Mouse (Mus musculus) forebrain, embryonic 13.5 days (tissue): ENCODE data around the gene Plin2. TPM values are rescaled to one million over a fixed set of nuclear protein-coding genes. Genes with fewer than 3 reads are reported as not detected.
"Not testable (repeated sequence)": the region's sequence is repeated elsewhere in the genome, so short reads cannot be mapped to it uniquely, and the experiment has no call there.

Experiments
- ATAC-seq: fragments of 200-750 bp; cut with Nextera tagmentation; 2 replicates; pipeline ENCODE4 v1.8.0; 2017
- H3K27ac ChIP-seq: fragments of 300-500 bp; sonication (generic); 2 replicates; pipeline ENCODE4 v1.5.1; 2015; ENCODE audit warnings: inconsistent platforms, mild to moderate bottlenecking, moderate library complexity
- H3K27me3 ChIP-seq: fragments of 300-500 bp; sonication (generic); 2 replicates; pipeline ENCODE4 v1.6.1; 2015; ENCODE audit warnings: mild to moderate bottlenecking, inconsistent platforms
- H3K36me3 ChIP-seq: fragments of 300-500 bp; sonication (generic); 2 replicates; pipeline ENCODE4 v1.6.1; 2015; ENCODE audit warnings: mild to moderate bottlenecking, inconsistent platforms; ENCODE audit not compliant: poor library complexity, severe bottlenecking
- H3K4me1 ChIP-seq: fragments of 300-500 bp; sonication (generic); 2 replicates; pipeline ENCODE4 v1.6.1; 2015; ENCODE audit warnings: inconsistent platforms
- H3K4me2 ChIP-seq: fragments of 300-500 bp; sonication (generic); 2 replicates; pipeline ENCODE4 v1.6.1; 2015; ENCODE audit warnings: inconsistent platforms, mild to moderate bottlenecking, moderate library complexity
- H3K4me3 ChIP-seq: fragments of 300-500 bp; sonication (generic); 2 replicates; pipeline ENCODE4 v1.5.1; 2015; ENCODE audit warnings: mild to moderate bottlenecking, inconsistent platforms
- H3K9ac ChIP-seq: fragments of 300-500 bp; sonication (generic); 2 replicates; pipeline ENCODE4 v1.6.1; 2015; ENCODE audit warnings: mild to moderate bottlenecking, inconsistent platforms
- H3K9me3 ChIP-seq: fragments of 300-500 bp; sonication (generic); replicated peaks from 2 replicates; pipeline ENCODE4 v1.6.1; 2016; ENCODE audit warnings: inconsistent platforms
- WGBS: fragments of 180-500 bp; shearing (Covaris S2); methylation state at CpG from one replicate; pipeline ENCODE4 v1.1.7; 2015; 5-methylcytosine and 5-hydroxymethylcytosine counted together
- polyA plus RNA-seq: library from polyadenylated mRNA; unstranded; fragments of >200 nt; fragmentation: Nextera tagmentation; extraction: Ambion mirVana; gene quantifications from 2 replicates; pipeline ENCODE4 v1.2.1, GENCODE M21; 2015

Plin2 gene
- polyA plus RNA-seq, 1 experiment from 2014 or later: 39.5 TPM

DNA sequence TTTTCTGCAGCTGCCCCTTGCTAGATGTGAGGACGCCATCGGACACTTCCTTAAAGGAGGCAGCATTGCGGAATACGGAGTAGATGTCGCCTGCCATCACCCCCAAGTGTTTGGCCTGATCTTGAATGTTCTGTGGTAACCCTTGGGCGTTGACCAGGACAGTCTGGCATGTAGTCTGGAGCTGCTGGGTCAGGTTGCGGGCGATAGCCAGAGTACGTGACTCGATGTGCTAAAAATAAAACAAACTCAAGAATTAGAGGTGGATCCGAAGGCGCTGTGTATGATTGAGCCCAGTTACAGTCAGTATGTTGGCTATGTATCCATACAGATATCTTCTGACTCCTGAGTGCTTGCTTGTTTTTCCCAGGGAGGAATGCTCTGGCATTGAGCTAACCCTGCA is 12.7 kb downstream of the Plin2 start:
- Histone ChIP-seq H3K4me3 (no peak overlapping the region), H3K9me3 (no peaks in the 10 kb centered on the region), H3K36me3 (peaks cover 60% of the 10 kb centered on the region), H3K27me3 (no peaks in the 10 kb centered on the region), H3K9ac (no peak overlapping the region), H3K4me1 (no peaks in the 10 kb centered on the region), H3K27ac (no peak overlapping the region), H3K4me2 (no peak overlapping the region)
- 94% methylated on average over 12 of the region's 12 CpGs for WGBS
- ATAC-seq: no peak

DNA sequence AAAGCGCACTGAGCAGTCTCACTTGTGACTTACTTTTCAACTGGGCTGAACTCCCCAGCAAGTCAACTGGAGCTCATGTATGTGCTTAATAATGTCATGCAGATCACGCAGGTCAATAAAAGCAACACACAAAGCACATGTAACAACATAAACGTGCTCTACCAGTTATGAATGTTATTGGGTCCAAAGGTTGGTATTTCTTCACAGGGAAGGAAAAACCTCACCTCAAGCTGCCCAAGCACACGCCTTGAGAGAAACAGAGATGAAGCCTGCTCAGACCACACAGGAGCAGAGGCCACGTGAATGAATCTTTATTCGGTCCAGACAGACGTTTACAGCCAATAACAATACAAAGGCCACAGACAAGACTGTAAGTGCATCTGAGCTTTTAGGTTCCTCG is 13.4 kb downstream of the Plin2 start:
- H3K9me3 ChIP-seq, H3K4me1 ChIP-seq, H3K4me2 ChIP-seq, ATAC-seq, H3K27me3 ChIP-seq, H3K9ac ChIP-seq, H3K27ac ChIP-seq, H3K4me3 ChIP-seq: not testable (repeated sequence)
- 95% methylated on average over 8 of the region's 8 CpGs for WGBS
- H3K36me3 ChIP-seq: peaks cover 54% of the 10 kb centered on the region

DNA sequence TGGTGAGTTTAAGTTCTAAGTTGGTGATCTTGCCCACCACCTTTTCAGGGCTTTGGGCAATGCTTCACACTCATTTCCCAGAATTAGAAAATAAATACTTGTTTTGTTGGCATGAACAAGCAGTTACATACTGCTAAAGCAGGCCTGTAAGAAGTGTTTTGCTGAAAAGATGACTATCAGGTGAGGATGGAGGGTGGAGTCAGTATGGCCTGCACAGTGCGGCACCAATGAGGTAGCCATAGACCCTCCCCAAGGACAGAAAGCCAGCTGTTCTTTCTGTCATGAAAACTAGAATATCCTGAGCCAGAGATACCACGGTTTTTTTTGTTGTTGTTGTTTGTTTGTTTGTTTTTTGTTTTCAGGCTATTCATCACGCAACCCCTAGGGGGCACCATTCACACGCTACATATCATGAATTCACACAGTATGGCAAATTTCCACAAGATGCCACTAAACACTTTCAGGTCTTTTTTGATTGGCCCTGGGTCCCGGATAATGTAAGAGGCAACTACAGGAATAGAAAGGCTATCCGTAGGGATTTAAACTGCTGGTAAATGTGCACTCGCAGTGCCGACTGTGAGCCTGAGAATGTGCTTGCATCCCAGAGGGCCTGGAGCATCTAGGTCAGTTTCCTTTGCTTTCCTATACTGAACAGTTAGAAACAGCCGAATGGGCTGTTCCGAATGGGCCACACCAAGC is 18.0 kb downstream of the Plin2 start:
- 76% methylated on average over 10 of the region's 10 CpGs for WGBS
- Histone ChIP-seq H3K27ac (no peak overlapping the region), H3K4me1 (no peaks in the 10 kb centered on the region), H3K4me2 (no peak overlapping the region), H3K4me3 (no peak overlapping the region), H3K9ac (no peak overlapping the region), H3K9me3 (no peaks in the 10 kb centered on the region), H3K27me3 (no peaks in the 10 kb centered on the region), H3K36me3 (peaks cover 11% of the 10 kb centered on the region; the same call in 1 of the 2 replicates)
- no peak for ATAC-seq

DNA sequence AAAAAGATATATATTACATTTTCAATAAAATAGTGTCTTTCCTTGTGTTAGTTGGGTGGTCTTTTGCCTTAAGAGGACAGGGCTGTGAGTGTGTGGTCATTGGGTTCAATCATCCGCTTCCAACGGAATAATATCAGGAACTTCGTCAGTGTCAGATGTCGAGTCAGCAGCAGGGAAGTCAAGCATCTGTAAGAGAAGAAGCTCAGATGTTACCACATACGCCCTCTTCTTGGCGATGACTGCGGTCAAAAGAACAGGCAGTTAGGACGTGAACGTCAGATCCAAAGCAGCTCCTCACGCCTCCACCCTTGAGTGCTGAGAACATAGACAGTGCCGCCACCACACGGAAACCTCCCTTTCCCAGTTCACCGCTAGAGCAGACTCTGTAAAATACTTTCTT is 21.5 kb downstream of the Plin2 start:
- H3K4me3 ChIP-seq, H3K4me2 ChIP-seq, H3K36me3 ChIP-seq, H3K4me1 ChIP-seq, H3K9me3 ChIP-seq, H3K27ac ChIP-seq, ATAC-seq, H3K9ac ChIP-seq, H3K27me3 ChIP-seq: not testable (repeated sequence)
- WGBS: 93% methylated on average over 10 of the region's 13 CpGs

DNA sequence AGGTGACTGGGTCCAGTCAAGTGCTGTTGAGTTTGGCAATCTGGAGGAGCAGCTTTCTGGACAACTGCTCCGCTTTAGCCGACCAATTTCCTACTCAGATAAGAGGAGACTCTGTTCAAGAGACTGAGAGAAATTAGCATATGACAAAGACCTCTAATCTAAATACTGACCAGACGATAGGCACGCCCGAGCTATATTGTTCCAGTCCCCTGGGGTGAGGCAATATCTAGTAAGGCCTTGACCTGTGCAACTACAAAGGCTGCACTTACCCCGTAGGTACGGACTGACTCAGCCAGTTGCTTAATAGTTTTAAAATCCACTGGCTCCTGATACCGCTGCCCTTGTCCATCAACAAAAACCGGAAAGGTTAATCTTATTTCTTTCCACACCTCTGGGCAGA is 32.3 kb downstream of the Plin2 start:
- not testable (repeated sequence) for H3K4me1 ChIP-seq, H3K9ac ChIP-seq, H3K4me3 ChIP-seq, H3K4me2 ChIP-seq, H3K27me3 ChIP-seq, H3K9me3 ChIP-seq, ATAC-seq, H3K27ac ChIP-seq, H3K36me3 ChIP-seq
- WGBS: 90% methylated on average over 9 of the region's 9 CpGs

DNA sequence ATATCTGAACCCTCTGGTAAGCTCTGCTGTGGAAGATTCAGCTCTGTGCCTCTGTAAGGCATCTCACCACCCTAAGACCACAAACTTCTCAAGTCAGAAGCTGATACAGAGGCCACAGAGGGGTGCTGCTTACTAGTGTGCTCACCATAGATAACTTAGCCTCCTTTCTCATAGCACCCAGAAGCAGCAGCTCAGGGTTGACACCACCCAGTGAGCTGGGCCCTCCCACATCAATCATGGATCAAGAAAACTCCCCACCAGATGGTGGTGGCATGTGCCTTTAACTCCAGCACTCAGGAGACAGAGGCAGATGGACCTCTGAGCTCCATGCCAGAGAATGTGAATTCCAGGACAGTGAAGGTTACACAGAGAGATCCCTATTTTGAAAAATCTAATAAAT is 35.0 kb downstream of the Plin2 start:
- not testable (repeated sequence) for H3K36me3 ChIP-seq, H3K9ac ChIP-seq, H3K4me2 ChIP-seq, H3K4me3 ChIP-seq, ATAC-seq, H3K9me3 ChIP-seq, H3K27me3 ChIP-seq, H3K4me1 ChIP-seq, H3K27ac ChIP-seq

DNA sequence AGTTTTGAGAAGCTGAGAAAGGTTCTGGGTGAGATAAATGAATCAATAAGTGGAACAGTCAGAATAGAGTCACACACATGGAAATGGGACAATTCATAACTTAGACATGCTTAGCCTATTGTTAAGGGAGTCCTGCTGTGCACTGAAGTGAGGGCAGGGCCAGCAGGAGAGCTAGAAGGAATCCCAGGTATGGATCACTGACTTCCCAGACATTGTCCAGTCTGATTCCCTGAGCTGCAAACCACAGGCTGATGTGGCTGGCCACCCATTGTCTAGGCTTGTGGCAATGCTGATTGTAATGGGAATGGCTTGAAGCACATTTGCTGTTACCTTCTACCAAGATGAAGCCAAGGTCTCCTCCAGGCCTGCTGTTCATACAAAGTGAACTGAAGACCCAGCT is 35.5 kb downstream of the Plin2 start:
- not testable (repeated sequence) for H3K27me3 ChIP-seq, ATAC-seq, H3K9me3 ChIP-seq

DNA sequence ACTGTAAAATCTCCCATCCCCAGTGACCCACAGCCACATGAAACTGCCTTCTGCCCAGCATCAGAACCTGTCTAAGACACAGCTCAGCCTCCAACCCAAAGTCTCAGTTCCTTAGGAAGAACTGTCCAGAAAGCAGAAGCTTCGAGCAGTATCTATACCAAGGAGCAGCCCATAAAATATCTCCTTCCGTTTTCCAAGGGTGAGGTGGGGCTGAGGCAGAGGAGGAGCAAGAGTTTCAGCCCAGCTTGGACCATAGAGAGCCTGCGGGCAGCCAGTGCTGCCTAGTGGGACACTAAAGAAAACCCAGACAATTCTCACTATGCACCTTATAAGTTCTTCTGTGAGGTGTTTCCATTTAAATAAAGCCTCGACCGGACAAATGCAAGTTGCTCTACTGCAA is 37.3 kb downstream of the Plin2 start:
- H3K9ac ChIP-seq, H3K4me2 ChIP-seq, H3K4me3 ChIP-seq, H3K27me3 ChIP-seq, H3K4me1 ChIP-seq, H3K27ac ChIP-seq, ATAC-seq, H3K36me3 ChIP-seq, H3K9me3 ChIP-seq: not testable (repeated sequence)
- WGBS: 62% methylated on average over 5 of the region's 5 CpGs

More for the DNA sequence above, 35.5 kb downstream of the Plin2 start:
- H3K27ac ChIP-seq, H3K9ac ChIP-seq, H3K4me3 ChIP-seq, H3K4me2 ChIP-seq, H3K36me3 ChIP-seq, H3K4me1 ChIP-seq: not testable (repeated sequence)

DNA sequence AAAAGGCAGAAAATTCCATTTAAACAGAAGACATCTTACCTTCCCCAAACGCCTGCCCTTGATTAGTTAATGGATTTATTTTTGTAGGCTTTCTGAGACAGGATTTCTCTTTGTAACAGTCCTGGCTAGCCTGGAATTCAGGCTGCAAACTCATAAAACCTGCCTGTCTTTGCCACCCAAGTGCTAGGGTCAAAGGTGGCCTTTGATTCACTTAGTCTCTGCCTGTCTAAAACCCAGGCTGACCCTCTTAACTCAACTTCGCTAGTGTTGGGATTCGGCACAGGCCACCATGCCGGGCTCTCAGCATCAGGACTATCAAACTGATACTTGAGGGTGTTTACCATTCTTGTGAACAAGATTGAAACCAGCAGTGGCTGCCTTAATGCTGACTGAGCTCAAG is 38.0 kb downstream of the Plin2 start:
- Histone ChIP-seq H3K9ac (no peak overlapping the region), H3K4me3 (no peak overlapping the region), H3K4me2 (no peak overlapping the region), H3K36me3 (no peaks in the 10 kb centered on the region), H3K27ac (no peak overlapping the region), H3K4me1 (no peaks in the 10 kb centered on the region), H3K9me3 (no peaks in the 10 kb centered on the region), H3K27me3 (no peaks in the 10 kb centered on the region)
- 83% methylated on average over 4 of the region's 4 CpGs for WGBS
- ATAC-seq: no peak

DNA sequence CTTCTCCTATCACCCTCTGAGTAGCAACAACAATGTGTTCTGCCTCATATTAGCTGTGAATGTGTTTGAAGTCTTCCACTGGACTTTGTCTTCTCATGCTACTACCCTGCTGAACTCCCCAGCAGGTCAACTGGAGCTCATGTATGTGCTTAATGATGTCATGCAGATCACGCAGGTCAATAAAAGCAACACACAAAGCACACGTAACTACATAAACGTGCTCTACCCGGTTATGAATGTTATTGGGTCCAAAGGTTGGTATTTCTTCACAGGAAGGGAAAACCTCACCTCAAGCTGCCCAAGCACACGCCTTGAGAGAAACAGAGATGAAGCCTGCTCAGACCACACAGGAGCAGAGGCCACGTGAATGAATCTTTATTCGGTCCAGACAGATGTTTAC is 43.4 kb downstream of the Plin2 start:
- ATAC-seq, H3K27me3 ChIP-seq: not testable (repeated sequence)

DNA sequence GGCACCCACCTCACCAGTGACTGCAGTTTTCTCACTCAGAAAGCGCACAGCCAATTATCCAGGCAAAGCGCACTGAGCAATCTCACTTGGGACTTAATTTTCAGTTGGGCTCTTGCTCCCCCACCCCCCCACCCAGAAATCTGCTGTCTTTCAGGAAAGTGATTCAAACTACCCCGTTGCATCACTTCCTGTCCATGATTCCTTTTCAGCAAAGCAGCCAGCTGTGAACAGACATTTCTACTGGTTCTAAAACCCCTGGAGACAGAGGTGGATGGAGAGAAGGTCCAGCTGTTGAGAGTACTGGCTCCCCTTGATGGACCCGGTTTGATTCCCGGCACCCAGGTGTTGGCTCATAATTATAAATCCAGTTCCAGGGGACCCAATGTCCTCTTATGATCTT is 44.4 kb downstream of the Plin2 start:
- H3K9me3 ChIP-seq: no peaks in the 10 kb centered on the region
- no peak overlapping the region for H3K9ac ChIP-seq
- no peak overlapping the region for H3K27ac ChIP-seq
- H3K36me3 ChIP-seq: no peaks in the 10 kb centered on the region
- ATAC-seq: no peak
- no peak overlapping the region for H3K4me2 ChIP-seq
- no peaks in the 10 kb centered on the region for H3K27me3 ChIP-seq
- no peaks in the 10 kb centered on the region for H3K4me1 ChIP-seq
- H3K4me3 ChIP-seq: no peak overlapping the region
- WGBS: 85% methylated on average over 5 of the region's 5 CpGs

More for the DNA sequence above, 43.4 kb downstream of the Plin2 start:
- H3K4me2 ChIP-seq, H3K4me3 ChIP-seq, H3K27ac ChIP-seq, H3K36me3 ChIP-seq, H3K9ac ChIP-seq, H3K9me3 ChIP-seq, H3K4me1 ChIP-seq: not testable (repeated sequence)
- 92% methylated on average over 7 of the region's 7 CpGs for WGBS

DNA sequence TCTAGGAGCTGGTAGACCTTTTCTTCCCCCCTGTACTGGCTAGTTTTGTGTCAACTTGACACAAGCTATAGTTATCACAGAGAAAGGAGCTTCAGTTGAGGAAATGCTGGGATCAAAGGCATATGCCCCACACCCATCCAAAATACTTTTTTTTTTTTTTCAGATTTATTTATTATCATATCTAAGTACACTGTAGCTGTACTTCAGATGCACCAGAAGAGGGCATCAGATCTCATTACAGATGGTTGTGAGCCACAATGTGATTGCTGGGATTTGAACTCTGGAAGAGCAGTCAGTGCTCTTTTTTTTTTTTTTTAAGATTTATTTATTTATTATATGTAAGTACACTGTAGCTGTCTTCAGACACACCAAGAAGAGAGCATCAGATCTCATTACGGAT is 47.3 kb downstream of the Plin2 start:
- not testable (repeated sequence) for H3K9ac ChIP-seq, ATAC-seq, H3K36me3 ChIP-seq, H3K4me2 ChIP-seq, H3K4me1 ChIP-seq, H3K4me3 ChIP-seq, H3K9me3 ChIP-seq, H3K27ac ChIP-seq, H3K27me3 ChIP-seq
- WGBS: 90% methylated on average over 1 of the region's 1 CpGs

DNA sequence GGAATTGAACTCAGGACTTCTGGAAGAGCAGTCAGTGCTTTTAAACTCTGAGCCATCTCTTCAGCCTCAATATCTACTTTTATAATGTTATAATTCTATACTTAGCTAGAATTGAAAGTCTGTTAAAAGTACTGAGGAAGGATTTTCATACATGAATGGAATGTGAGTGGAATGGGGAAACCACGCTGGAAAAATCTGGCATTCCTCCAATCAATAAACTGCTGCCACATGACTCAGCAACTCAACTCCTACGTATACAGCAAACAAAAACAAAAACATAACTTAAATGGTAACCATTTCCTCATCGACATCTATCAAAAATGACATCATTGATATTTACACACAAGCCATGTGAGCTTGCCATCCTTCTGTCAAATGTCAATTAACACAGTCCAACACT is 47.7 kb downstream of the Plin2 start:
- WGBS: 76% methylated on average over 3 of the region's 3 CpGs
- Histone ChIP-seq H3K9me3 (no peaks in the 10 kb centered on the region), H3K36me3 (no peaks in the 10 kb centered on the region), H3K27ac (no peak overlapping the region), H3K4me3 (no peak overlapping the region), H3K4me2 (no peak overlapping the region), H3K9ac (no peak overlapping the region), H3K27me3 (no peaks in the 10 kb centered on the region), H3K4me1 (no peaks in the 10 kb centered on the region)
- no peak for ATAC-seq
